Mouse (Mus musculus) embryo, embryonic 10.5 days (tissue): ENCODE results near the gene Gsto1.

Source experiments
- DNase-seq: peaks from one replicate; pipeline ENCODE4 v3.0.0-alpha.2; 2015; ENCODE audit warnings: low spot score

The Gsto1 gene

DNA sequence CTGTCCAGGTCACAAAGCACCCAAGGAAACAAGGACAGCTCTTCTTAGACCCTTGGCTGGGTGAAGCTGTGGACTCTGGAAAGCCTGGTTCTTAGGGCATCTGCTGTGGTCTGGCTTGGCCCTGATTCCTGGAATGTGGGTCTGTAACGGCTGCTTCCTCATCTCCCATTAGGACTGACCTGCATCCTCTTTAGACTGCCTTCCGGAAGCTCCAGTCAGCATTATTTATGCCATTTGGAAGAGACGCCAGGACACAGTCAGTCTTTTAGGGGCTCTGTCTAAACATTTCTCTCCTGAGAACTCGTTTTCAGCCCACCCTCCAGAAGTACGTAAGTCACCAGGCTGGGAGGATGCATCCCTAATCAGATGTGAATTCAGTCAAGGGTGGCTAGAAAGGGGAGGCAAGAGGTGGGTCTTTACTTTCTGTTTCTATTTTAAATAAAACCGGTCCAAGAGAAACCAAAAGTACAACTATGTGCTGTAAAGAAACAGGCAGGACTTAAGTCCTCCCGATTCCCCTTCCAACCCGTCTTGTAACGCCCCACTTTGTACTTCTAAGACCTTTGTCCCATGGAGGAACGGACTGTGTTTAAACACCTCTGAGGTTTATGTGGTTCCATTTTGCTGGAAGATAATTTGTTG lies 35.8 kb downstream of the Gsto1 start:
- DNase-seq: no peak

DNA sequence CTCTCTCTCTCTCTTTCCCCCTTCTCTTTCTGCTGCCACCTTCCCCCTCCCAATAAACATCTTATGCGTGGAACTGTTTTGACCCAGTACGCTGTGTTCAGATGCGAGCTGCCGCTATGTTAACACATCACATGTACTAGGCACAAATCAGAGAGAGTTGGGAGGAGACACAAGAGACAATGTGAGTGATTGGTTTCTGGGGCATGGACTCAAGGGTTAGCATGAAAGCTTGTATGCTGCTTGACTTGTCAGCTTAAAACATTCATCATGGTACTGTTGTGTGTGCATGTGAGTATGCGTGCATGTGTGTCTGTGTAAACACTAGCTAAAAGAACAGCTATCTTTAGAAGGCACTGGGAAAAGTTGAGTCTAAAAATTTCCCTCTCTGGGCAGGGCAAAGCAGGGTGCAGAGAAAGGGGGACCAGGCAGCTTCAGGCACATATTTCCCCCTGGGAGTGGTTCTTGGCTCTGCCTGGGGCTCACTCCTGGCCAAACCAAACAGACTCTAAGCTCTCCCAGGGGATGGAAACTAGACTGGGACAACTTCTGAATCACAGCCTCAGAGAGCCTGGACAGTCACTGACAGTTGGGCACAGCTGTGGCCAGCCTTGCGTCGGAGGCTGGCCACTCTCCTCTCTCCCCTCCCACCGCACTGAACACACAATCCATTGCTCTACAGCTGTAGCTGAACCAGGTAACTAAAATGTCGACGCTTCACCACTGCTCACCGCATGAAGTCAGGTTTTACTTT lies 37.0 kb downstream of the Gsto1 start:
- DNase-seq: no peak

DNA sequence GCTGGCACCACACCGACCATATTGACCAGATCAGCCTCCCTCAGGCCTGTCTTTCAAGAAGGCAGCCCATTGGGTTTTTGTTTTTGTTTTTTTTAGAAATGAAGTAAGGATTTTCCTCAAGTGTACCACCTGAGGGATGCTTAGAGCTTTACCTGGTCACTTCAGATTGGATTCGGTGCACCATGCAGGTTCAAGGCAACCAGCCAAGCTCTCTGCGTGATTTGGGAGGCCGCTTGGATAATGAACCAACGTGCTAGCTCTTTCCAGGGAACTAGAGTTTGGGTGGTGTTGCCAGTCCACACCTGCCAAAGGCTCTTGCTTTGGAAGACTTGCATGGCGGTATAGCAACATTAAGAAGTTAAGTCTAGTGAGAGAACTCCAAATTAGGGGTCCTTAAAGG lies 38.3 kb downstream of the Gsto1 start:
- DNase-seq: no peak

DNA sequence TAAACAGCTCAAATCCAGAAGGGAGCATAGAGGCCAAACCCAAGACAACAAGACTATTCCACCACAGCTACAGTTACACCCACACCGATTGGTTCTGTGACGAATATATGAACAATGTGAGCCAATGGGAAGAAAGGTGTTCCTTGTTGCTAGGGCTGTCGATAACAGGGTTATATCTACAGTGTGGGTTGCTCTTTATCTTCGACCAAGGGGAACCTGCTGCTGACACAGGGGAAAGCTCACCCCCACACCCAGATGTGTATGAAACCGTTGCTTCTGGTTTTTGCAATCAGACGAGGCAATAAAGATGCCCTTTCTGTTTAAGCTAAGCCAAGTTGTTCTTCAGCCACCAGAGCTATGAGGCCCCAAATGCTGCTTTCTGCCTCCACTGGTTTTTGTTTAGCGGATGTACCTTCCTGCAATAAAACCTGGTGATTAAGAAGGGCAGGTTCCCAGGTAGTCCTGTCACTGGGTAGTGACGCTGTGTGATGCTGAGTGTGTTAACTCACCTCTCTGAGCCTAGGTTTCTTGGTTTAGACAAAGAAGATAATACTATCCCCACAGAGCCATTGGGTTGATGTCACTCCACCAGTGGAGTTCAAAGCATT lies 43.8 kb downstream of the Gsto1 start:
- no peak for DNase-seq

DNA sequence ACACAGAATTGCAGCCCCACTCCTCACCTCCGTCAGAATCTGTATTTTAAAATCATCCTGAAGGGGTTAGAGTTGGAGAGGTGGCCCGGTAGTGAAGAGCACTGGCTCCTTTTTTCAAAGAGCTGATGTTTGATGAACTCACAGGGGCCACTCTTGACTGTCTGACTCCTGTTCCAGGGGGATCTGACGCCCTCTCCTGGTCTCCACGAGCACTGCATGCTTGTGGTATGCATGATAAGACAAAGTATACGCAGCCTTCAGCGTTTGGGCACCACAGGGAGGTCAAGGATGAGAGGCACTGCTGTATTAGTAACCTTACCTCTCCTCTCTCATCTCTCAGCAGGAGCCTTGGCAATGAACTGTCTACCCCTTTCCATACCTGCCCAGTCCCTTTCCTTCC lies 45.2 kb downstream of the Gsto1 start:
- DNase-seq: no peak

DNA sequence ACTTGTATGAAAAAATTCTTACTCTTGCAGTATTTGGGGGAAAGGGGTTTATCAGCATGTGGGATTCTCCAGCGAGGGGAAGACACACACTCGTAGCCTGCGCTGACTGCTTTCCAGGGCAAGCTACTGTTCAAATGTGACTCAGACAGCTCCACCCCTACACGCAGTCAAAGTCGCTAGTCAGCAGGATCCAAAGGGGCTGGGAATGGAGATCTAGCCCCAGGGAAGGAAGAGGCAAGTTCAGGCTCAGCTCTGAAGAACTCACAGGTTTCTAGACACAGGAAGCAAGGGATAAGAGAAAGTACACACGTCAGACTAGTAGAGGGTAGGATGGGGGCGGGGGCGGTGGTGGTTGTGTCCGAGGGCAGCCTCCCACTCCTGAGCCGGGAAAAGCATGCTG lies 45.8 kb downstream of the Gsto1 start:
- no peak for DNase-seq

DNA sequence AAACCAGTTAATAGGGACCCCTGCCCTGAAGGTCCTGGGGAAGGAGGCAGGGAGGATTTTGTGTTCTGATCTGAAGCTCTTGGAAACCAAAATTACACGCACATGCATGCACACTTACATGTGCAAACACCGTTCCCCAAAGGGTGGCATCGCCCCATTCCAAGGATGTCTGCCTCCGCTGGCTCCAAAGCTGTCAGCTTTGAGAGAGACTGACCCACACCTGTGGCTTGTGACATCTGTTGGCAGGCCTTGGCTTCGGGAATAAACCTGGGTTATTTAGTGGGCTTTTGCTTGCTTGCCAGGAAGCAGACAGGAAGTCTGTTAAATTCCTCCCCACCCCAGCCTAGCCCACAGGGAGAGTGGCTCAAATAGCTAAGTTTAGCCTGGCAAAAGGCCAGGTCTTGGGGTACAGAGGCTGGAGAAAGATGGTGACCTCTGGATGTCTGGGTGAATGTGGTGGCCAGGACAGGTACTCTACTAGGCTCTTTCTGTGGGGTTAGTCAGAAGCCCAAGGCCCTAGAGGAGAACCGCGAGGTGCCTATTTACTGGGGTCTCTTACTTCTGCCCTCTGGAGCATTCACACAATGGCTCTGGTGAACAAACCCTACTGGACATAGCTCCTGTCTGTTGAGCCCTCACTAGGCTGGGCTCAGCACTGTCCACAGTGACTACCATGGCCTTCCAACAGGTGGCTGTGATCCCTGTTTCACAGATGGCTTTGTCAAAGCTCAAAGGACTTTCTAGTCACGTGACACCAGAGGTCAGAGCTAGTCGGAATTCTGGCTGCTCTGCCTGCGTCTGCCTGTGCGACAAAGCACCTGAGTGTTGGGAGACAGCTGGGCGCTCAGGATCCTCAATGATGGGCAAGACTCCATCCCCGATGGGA lies 47.8 kb downstream of the Gsto1 start:
- peak; percentile 18 for DNase-seq

DNA sequence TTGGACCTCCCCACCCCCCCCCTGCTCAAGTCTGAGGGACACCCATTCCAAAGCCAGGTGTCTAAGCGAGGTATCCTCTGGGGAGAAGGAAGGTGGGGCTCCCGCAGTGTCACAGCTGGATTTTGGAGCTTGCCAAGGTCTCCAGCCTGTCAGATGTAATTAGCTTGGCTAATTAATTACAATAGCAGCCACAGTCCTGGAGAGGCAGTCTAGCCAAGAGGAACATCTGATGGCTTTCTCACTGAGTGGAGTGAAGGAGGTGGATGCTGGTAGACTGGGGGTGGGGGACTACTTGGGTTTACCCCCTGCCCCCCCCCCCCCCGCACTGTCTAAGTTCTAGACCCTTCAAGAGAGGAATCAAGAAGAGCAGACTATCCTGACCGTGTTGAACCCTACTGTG lies 48.9 kb downstream of the Gsto1 start:
- no peak for DNase-seq

DNA sequence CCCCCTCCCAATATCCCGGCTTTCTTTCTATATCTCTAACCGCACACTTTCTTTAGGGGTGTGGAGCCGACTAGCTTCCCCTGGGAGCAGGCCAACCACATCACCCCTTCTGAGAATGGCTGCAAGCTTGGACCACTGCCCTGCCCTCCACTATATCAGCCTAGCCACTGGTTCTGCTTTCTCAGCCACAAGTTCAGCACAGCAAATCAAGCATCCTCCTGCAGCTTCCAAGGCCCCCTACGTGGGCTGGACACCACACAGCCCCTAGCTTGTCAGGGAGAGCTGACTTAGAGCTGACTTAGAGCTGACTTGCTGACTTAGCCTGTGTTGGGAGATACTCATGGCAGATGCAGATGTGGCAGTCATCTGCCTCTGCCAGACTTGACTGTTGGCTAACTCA lies 50.3 kb downstream of the Gsto1 start:
- DNase-seq: no peak

DNA sequence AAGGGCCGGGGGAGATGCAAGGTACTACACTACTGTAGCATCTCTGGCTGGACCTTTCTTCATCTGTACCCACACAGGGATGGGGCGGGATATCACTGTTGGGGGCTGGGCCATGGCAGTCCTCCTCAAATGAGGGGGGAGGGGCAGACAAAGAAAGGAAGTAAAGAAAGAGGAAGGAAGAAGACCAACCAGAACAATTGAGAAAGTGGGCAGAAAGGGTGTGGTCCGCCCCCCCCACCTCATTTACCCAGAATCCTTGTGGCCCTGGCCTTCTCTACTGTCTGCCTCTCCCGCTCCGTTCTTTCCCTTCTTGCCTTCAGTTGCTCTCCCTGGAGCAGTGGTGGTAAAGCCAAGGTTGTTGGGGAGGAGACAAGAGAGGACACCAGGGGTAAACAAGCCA lies 50.8 kb downstream of the Gsto1 start:
- DNase-seq: no peak

DNA sequence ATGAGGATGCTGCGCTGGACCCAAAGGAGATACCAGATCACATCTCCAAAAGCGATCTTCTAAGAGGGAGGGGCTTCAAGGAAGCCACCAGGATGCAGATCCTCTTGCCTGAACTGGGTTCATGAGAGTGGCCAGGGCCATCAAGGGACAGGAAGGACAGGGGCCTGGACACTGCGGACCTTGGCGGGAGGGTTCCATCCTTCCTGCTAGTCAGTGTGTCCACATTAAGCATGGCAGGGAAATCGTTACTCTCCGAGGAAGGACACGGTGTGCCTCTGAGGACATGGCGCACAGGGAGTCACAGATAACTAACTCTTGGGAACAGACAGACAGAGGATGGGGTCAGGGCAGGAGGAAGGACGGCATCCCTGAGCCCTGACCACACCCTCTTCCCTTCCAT lies 52.8 kb downstream of the Gsto1 start:
- DNase-seq: no peak

DNA sequence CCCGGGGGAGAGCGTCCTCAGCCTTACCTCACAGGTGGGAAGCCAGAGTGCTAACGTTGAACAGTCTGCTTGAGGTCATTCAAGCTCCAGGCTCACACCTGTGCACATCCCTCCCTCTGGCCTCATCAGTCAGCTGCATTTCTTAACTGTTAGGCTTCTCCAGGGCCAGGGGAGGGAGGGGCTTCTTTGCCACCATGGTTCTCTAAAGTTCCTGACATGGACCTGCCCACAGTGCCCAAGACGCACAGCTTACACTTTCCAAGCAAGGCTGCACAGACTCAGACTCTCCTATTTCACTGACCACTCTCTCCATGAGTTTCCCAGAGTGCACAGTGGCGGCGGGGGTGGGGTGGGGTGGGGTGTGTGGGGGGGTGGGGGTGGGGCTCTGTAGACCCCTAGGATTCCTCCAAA lies 54.2 kb downstream of the Gsto1 start:
- DNase-seq: peak; percentile 40

DNA sequence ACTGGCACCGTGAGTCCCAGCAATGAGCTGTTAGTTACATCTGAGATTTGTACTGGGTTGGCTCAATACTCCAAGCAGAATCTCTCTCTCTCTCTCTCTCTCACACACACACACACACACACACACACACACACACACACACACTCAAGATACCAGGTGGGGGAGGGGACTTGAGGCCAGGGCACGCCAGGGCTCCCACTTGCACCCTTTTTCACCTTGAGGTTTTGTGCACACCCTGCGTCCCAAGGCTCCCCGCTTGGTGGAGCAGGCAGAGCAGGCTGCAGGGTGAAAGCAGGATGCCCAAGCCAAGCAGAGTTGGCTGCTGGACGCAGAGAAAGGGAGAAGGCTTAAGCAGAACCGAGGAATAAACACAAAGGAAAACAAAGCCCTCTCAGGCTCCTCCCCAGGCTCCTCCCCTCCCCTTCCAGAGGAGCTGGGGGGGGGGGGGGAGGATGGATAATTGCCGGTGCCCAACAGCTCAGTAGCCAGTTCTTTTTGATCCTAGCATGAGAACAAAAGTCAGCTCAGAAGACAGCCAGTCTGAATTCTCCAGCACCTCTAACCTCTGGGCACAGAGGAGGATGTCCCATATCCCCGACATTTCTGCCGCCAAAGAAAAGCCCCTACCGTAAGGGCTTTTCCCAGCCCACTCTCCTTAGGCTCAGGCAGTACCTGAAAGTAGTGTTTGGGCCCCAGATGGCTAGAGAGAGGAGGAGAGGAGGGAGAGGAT lies 54.8 kb downstream of the Gsto1 start:
- DNase-seq: peak; percentile 74

DNA sequence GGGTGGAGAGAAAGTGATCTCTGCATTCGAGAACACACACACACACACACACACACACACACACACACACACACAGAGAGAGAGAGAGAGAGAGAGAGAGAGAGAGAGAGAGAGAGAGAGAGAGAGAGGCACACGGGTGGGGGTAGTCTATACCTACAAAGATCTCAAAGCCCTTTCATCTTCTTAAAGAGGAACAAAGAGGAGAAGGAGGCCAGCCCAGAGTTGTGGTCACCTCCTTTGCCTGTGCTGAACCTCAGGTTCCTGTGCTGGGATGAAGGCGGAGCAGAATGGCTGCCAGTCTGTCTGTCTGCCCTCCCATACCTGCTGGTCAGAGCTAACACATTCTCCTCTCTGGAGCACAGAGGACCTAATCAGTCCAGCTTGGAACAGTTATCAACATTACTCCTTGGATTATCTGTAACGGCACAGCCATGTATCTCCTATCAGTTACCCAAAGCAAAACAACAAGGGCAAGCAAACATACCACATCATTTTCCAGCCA lies 55.4 kb downstream of the Gsto1 start:
- no peak for DNase-seq

DNA sequence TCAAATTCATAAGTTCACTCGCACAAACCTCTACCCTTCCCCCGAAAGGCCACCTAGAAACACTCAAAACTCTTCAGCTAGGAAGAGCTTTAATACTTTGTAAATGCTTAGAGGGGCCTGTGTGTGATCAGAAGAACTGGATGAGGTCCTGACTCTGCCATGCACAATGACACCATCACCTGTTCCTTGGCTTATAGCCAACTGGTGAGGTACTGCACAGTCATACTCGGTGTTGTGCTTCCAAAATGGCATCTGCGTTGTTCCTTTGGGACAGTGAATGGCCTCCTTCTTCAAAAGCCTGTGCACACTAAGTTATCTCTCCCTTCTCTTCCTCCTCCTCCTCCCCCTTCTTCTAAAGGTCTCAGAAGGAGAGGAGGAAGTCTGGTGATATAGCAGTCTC lies 56.0 kb downstream of the Gsto1 start:
- no peak for DNase-seq

DNA sequence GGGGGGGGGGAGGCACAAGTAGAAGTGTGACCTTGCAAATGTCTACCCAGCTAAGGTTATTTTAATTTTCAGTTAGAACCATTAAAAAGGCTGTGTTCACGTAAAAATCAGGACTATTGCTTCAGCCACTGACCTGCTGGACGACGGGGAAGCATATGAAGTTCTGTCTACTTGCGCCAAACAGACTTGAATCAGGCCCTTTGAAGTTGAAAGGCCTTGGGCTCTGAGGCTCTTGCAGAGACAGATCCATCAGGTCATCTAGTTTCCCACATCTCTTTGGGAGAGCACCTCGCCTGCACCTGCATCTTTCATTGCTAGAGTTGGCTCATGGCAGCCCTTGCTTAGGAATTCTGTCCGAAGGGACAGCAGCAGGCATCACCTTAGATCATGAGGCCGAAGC lies 58.6 kb downstream of the Gsto1 start:
- no peak for DNase-seq

DNA sequence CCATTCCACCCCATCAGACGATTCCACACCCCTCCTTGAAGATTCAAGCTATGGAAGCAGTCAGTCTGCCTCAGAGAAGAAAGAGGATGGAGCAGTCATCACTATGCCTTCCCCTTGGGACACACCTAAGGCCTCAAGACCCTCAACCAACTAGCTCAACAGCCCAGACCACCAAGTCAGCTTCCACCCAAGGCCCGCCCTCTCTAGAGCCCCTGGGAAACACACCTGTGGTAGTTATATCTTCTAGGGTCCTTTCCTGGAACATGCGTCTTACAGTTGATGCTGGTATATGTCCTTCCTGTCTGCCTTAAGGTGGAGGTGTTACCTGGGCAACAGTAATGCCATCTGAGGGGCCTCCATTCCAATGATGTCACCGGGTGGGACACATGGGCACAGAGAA lies 59.4 kb downstream of the Gsto1 start:
- DNase-seq: no peak
